Mouse (Mus musculus) CH12.LX (cell line): Measurements from ENCODE around the gene P2rx1. TPM values are rescaled to one million over a fixed set of nuclear protein-coding genes. Genes with fewer than 3 reads are reported as not detected.
A peak's percentile ranks its signal among the peaks of the same experiment; 100 is the strongest.

Source experiments
- DNase-seq: peaks from one replicate; pipeline ENCODE4 v3.0.0-alpha.2; 2013; ENCODE audit errors: extremely low read depth
- H3K27ac ChIP-seq: 2 replicates; pipeline ENCODE4 v1.5.1; 2012; ENCODE audit warnings: low read depth, mild to moderate bottlenecking, control low read depth, moderate library complexity; ENCODE audit not compliant: insufficient read depth
- H3K27me3 ChIP-seq: replicated peaks from 2 replicates; pipeline ENCODE3; 2012; ENCODE audit warnings: inconsistent platforms
- H3K36me3 ChIP-seq, 2 experiments: replicated peaks in 1 of 2; 2 replicates each; pipeline versions ENCODE3 to v1.6.1; 2012; ENCODE audit warnings: inconsistent platforms in 1 of 2, low read length in 1 of 2, mild to moderate bottlenecking in 1 of 2, mixed read lengths in 1 of 2, moderate library complexity in 1 of 2; ENCODE audit not compliant: control insufficient read depth in 1 of 2, insufficient read depth in 1 of 2
- H3K4me1 ChIP-seq, 2 experiments: 2 replicates each; pipeline ENCODE4 v1.6.1; 2012; ENCODE audit warnings: inconsistent platforms in 1 of 2, moderate library complexity in 1 of 2; ENCODE audit not compliant: insufficient read depth in 2 of 2, control insufficient read depth in 1 of 2
- H3K4me2 ChIP-seq: 2 replicates; pipeline ENCODE4 v1.6.1; 2012; ENCODE audit warnings: low read depth, mild to moderate bottlenecking, control low read depth; ENCODE audit not compliant: poor library complexity, insufficient read depth, severe bottlenecking
- H3K4me3 ChIP-seq, 3 experiments: fragments of 150-350 bp in 1 of 3; sonication (generic) in 1 of 3; replicated peaks in 1 of 3; 2 replicates each; pipeline versions ENCODE3 to v1.5.1; 2011 to 2012; ENCODE audit warnings: low read depth in 2 of 3, low read length in 2 of 3, mild to moderate bottlenecking in 2 of 3, moderate library complexity in 2 of 3, control low read depth in 1 of 3, improper control_type of control experiment in 1 of 3, inconsistent platforms in 1 of 3, mixed read lengths in 1 of 3; ENCODE audit not compliant: poor library complexity in 1 of 3
- H3K79me2 ChIP-seq: replicated peaks from 2 replicates; pipeline ENCODE4 v1.6.1; 2012; ENCODE audit warnings: mild to moderate bottlenecking, moderate library complexity; ENCODE audit not compliant: control insufficient read depth, poor library complexity, insufficient read depth, severe bottlenecking; ENCODE audit errors: extremely low read depth
- H3K9ac ChIP-seq: 2 replicates; pipeline ENCODE4 v1.6.1; 2012; ENCODE audit warnings: low read depth, mild to moderate bottlenecking, control low read depth, moderate library complexity; ENCODE audit not compliant: insufficient read depth
- H3K9me3 ChIP-seq: replicated peaks from 2 replicates; pipeline ENCODE3; 2012; ENCODE audit warnings: low read length, inconsistent platforms, mixed read lengths
- BHLHE40 ChIP-seq: IDR thresholded peaks from 2 replicates; pipeline ENCODE4 v1.6.1; 2011; ENCODE audit warnings: mild to moderate bottlenecking, low read depth, low read length, improper control_type of control experiment
- CHD1 ChIP-seq: IDR thresholded peaks from 2 replicates; pipeline ENCODE4 v1.6.1; 2012; ENCODE audit warnings: low read depth, low read length, improper control_type of control experiment, inconsistent platforms
- CHD2 ChIP-seq: IDR thresholded peaks from 2 replicates; pipeline ENCODE4 v1.6.1; 2011; ENCODE audit warnings: low read length, improper control_type of control experiment
- CTCF ChIP-seq, 2 experiments: IDR thresholded peaks in 1 of 2; conservative IDR thresholded peaks in 1 of 2; 2 replicates each; pipeline ENCODE4 v1.5.1; 2011 to 2012; ENCODE audit warnings: low read depth in 2 of 2, low read length in 2 of 2, improper control_type of control experiment in 1 of 2, inconsistent platforms in 1 of 2, mild to moderate bottlenecking in 1 of 2, moderate library complexity in 1 of 2
- E2F4 ChIP-seq: IDR thresholded peaks from 2 replicates; pipeline ENCODE4 v1.6.1; 2011; ENCODE audit warnings: low read depth, low read length, improper control_type of control experiment; ENCODE audit not compliant: insufficient replicate concordance
- ELF1 ChIP-seq: IDR thresholded peaks from 2 replicates; pipeline ENCODE4 v1.6.1; 2014; ENCODE audit warnings: low read depth, mild to moderate bottlenecking, inconsistent platforms, low read length, improper control_type of control experiment
- EP300 ChIP-seq: IDR thresholded peaks from 2 replicates; pipeline ENCODE4 v1.6.1; 2011; ENCODE audit warnings: low read length, improper control_type of control experiment
- ETS1 ChIP-seq: conservative IDR thresholded peaks from 2 replicates; pipeline ENCODE4 v1.6.1; 2012; ENCODE audit warnings: low read depth, mild to moderate bottlenecking, inconsistent platforms, low read length, improper control_type of control experiment, moderate library complexity
- GABPA ChIP-seq: IDR thresholded peaks from 2 replicates; pipeline ENCODE4 v1.6.1; 2012; ENCODE audit warnings: low read depth, low read length, improper control_type of control experiment, inconsistent platforms; ENCODE audit not compliant: insufficient replicate concordance
- HCFC1 ChIP-seq: IDR thresholded peaks from 2 replicates; pipeline ENCODE4 v1.6.1; 2012; ENCODE audit warnings: low read depth, mild to moderate bottlenecking, inconsistent platforms, low read length, improper control_type of control experiment
- IRF4 ChIP-seq: IDR thresholded peaks from 2 replicates; pipeline ENCODE4 v1.6.1; 2014; ENCODE audit warnings: low read depth, mild to moderate bottlenecking, inconsistent platforms, low read length, improper control_type of control experiment
- JUN ChIP-seq: IDR thresholded peaks from 2 replicates; pipeline ENCODE4 v1.6.1; 2011; ENCODE audit warnings: low read depth, mild to moderate bottlenecking, low read length, improper control_type of control experiment, moderate library complexity; ENCODE audit not compliant: insufficient read depth
- JUND ChIP-seq: conservative IDR thresholded peaks from 2 replicates; pipeline ENCODE4 v1.6.1; 2011; ENCODE audit warnings: low read depth, low read length, improper control_type of control experiment
- KAT2A ChIP-seq: IDR thresholded peaks from 2 replicates; pipeline ENCODE4 v1.6.1; 2012; ENCODE audit warnings: low read length, improper control_type of control experiment, inconsistent platforms; ENCODE audit not compliant: insufficient replicate concordance
- MAFK ChIP-seq: IDR thresholded peaks from 2 replicates; pipeline ENCODE4 v1.6.1; 2011; ENCODE audit warnings: low read length, improper control_type of control experiment; ENCODE audit not compliant: insufficient replicate concordance
- MAX ChIP-seq: IDR thresholded peaks from 2 replicates; pipeline ENCODE4 v1.6.1; 2011; ENCODE audit warnings: low read length, improper control_type of control experiment
- MAZ ChIP-seq: IDR thresholded peaks from 2 replicates; pipeline ENCODE4 v1.6.1; 2012; ENCODE audit warnings: low read depth, mild to moderate bottlenecking, inconsistent platforms, low read length, improper control_type of control experiment, moderate library complexity
- MEF2A ChIP-seq: IDR thresholded peaks from 2 replicates; pipeline ENCODE4 v1.6.1; 2014; ENCODE audit warnings: low read depth, mild to moderate bottlenecking, inconsistent platforms, low read length, improper control_type of control experiment, borderline replicate concordance
- MXI1 ChIP-seq: IDR thresholded peaks from 2 replicates; pipeline ENCODE4 v1.6.1; 2011; ENCODE audit warnings: mild to moderate bottlenecking, low read depth, low read length, improper control_type of control experiment
- MYC ChIP-seq: IDR thresholded peaks from 2 replicates; pipeline ENCODE4 v1.6.1; 2011; ENCODE audit warnings: low read depth, mild to moderate bottlenecking, improper control_type of control experiment, low read length
- NELFE ChIP-seq: IDR thresholded peaks from 2 replicates; pipeline ENCODE4 v1.6.1; 2011; ENCODE audit warnings: low read depth, low read length, improper control_type of control experiment
- NRF1 ChIP-seq: IDR thresholded peaks from 2 replicates; pipeline ENCODE4 v1.6.1; 2014; ENCODE audit warnings: low read depth, mild to moderate bottlenecking, inconsistent platforms, low read length, improper control_type of control experiment, moderate library complexity
- PAX5 ChIP-seq: IDR thresholded peaks from 2 replicates; pipeline ENCODE4 v1.6.1; 2012; ENCODE audit warnings: low read length, inconsistent platforms, mixed read lengths
- POLR2A ChIP-seq: IDR thresholded peaks from 2 replicates; pipeline ENCODE4 v1.6.1; 2011; ENCODE audit warnings: low read depth, mild to moderate bottlenecking, improper control_type of control experiment, low read length
- POLR2AphosphoS2 ChIP-seq: IDR thresholded peaks from 2 replicates; pipeline ENCODE4 v1.6.1; 2011; ENCODE audit warnings: low read depth, low read length, improper control_type of control experiment
- RAD21 ChIP-seq: IDR thresholded peaks from 2 replicates; pipeline ENCODE4 v1.6.1; 2011; ENCODE audit warnings: low read depth, mild to moderate bottlenecking, low read length, improper control_type of control experiment, moderate library complexity
- RCOR1 ChIP-seq: conservative IDR thresholded peaks from 2 replicates; pipeline ENCODE4 v1.6.1; 2012; ENCODE audit warnings: low read depth, mild to moderate bottlenecking, inconsistent platforms, low read length, improper control_type of control experiment
- SIN3A ChIP-seq: IDR thresholded peaks from 2 replicates; pipeline ENCODE4 v1.6.1; 2012; ENCODE audit warnings: low read length, improper control_type of control experiment, inconsistent platforms
- SMC3 ChIP-seq: IDR thresholded peaks from 2 replicates; pipeline ENCODE4 v1.6.1; 2011; ENCODE audit warnings: low read depth, low read length, improper control_type of control experiment
- TBP ChIP-seq: conservative IDR thresholded peaks from 2 replicates; pipeline ENCODE4 v1.6.1; 2011; ENCODE audit warnings: low read depth, low read length, improper control_type of control experiment
- TCF12 ChIP-seq: IDR thresholded peaks from 2 replicates; pipeline ENCODE4 v1.6.1; 2014; ENCODE audit warnings: low read depth, mild to moderate bottlenecking, inconsistent platforms, low read length, improper control_type of control experiment
- UBTF ChIP-seq: IDR thresholded peaks from 2 replicates; pipeline ENCODE4 v1.6.1; 2012; ENCODE audit warnings: low read depth, mild to moderate bottlenecking, inconsistent platforms, low read length, improper control_type of control experiment, moderate library complexity
- USF1 ChIP-seq: IDR thresholded peaks from 2 replicates; pipeline ENCODE4 v1.6.1; 2014; ENCODE audit warnings: low read depth, mild to moderate bottlenecking, inconsistent platforms, low read length, improper control_type of control experiment
- USF2 ChIP-seq: conservative IDR thresholded peaks from 2 replicates; pipeline ENCODE4 v1.6.1; 2011; ENCODE audit warnings: low read depth, low read length, improper control_type of control experiment
- ZC3H11A ChIP-seq: IDR thresholded peaks from 2 replicates; pipeline ENCODE4 v1.6.1; 2012; ENCODE audit warnings: low read depth, mild to moderate bottlenecking, inconsistent platforms, low read length, improper control_type of control experiment
- ZKSCAN1 ChIP-seq: IDR thresholded peaks from 2 replicates; pipeline ENCODE4 v1.6.1; 2012; ENCODE audit warnings: low read depth, inconsistent platforms, low read length, improper control_type of control experiment, borderline replicate concordance
- ZMIZ1 ChIP-seq: IDR thresholded peaks from 2 replicates; pipeline ENCODE4 v1.6.1; 2012; ENCODE audit warnings: low read depth, mild to moderate bottlenecking, inconsistent platforms, low read length, improper control_type of control experiment
- ZNF384 ChIP-seq: IDR thresholded peaks from 2 replicates; pipeline ENCODE4 v1.6.1; 2012; ENCODE audit warnings: low read depth, low read length, improper control_type of control experiment, inconsistent platforms
- dilution Hi-C: fragments of 300-500 bp; cut with MboI; formaldehyde crosslinking; loops from 2 replicates; pipeline ENCODE4 v1.14.3; 2020; ENCODE audit warnings: low sequenced_read_pairs; ENCODE audit not compliant: extremely low pct_unique_long_range_greater_than_20kb, extremely low pct_ligation_motif_present
- in situ Hi-C: fragments of 300-500 bp; cut with MboI; formaldehyde crosslinking; loops from 3 replicates; pipeline ENCODE4 v1.14.3; 2019; ENCODE audit warnings: low sequenced_read_pairs, low pct_ligation_motif_present, low pct_unique_long_range_greater_than_20kb, mixed read lengths
- polyA plus RNA-seq: library from polyadenylated mRNA; unstranded; fragments of >175 nt; gene quantifications from 2 replicates; pipeline ENCODE4 v1.2.1, GENCODE M21; 2012; ENCODE audit warnings: low read depth; ENCODE audit not compliant: insufficient read length
- total RNA-seq, 2 experiments: library from RNA; depleted of rRNA; stranded (reverse); fragments of 300-350 nt in 1 of 2; fragments of >200 nt in 1 of 2; gene quantifications; 2 replicates each; pipeline ENCODE4 v1.2.3; 2012 to 2014

P2rx1 gene
- total and polyA plus RNA-seq, 3 experiments: 15.9 to 23.3 (median 21.5) TPM

- peak within 1 kb of the TSS; percentile 68 for H3K9ac ChIP-seq
- TF ChIP-seq POLR2A: peak; percentile 87
- TF ChIP-seq NRF1: 0 out of 2 replicates have a peak, but pooled peaks have one; percentile 17
- TF ChIP-seq MXI1: peak; percentile 88
- peak; percentile 40 for TF ChIP-seq ETS1
- TF ChIP-seq IRF4: peak; percentile 8; the same call in 1 of the 2 replicates
- TF ChIP-seq GABPA: no peak
- TF ChIP-seq MAFK: no peak
- no peak for TF ChIP-seq ZNF384
- no peak for TF ChIP-seq JUND
- TF ChIP-seq UBTF: peak; percentile 11
- peak; percentile 74 for TF ChIP-seq ZMIZ1
- no peak for TF ChIP-seq USF1
- no peak for TF ChIP-seq CHD2
- no peak for TF ChIP-seq JUN
- no peak for TF ChIP-seq E2F4
- 0 out of 2 replicates have a peak, but pooled peaks have one; percentile 32 for TF ChIP-seq MAZ
- TF ChIP-seq NELFE: peak; percentile 89
- peak; percentile 58 for TF ChIP-seq HCFC1
- TF ChIP-seq TCF12: peak; percentile 91
- peak; percentile 84 for TF ChIP-seq SIN3A
- TF ChIP-seq PAX5: no peak
- 0 out of 2 replicates have a peak, but pooled peaks have one; percentile 4 for TF ChIP-seq MYC
- no peak; the same call in 1 of the 2 replicates for TF ChIP-seq POLR2AphosphoS2
- peak; percentile 58 for TF ChIP-seq ELF1
- TF ChIP-seq USF2: no peak
- TF ChIP-seq EP300: no peak; the same call in 1 of the 2 replicates
- TF ChIP-seq MAX: peak; percentile 59; the same call in 1 of the 2 replicates
- no peak for TF ChIP-seq ZKSCAN1
- no peak for TF ChIP-seq RAD21
- no peak for TF ChIP-seq MEF2A
- no peak for TF ChIP-seq KAT2A
- TF ChIP-seq SMC3: no peak
- peak; percentile 72; the same call in 1 of the 2 replicates for TF ChIP-seq CHD1
- peak; percentile 51; the same call in 1 of the 2 replicates for TF ChIP-seq TBP
- TF ChIP-seq BHLHE40: no peak
- TF ChIP-seq CTCF (conservative IDR thresholded peaks at IDR 0.05 in 1 of 2, IDR thresholded peaks at IDR 0.05 in 1 of 2; ENCODE audit: low read depth in 2 of 2, low read length in 2 of 2): no peak
- no peak for TF ChIP-seq ZC3H11A
- TF ChIP-seq RCOR1: peak; percentile 22; the same call in 1 of the 2 replicates
- H3K4me2 ChIP-seq: peak within 1 kb of the TSS; percentile 72
- H3K27ac ChIP-seq: peak within 1 kb of the TSS; percentile 63
- H3K79me2 ChIP-seq: peaks cover 40% of the 10 kb centered on the region
- peak within 1 kb of the TSS; percentile 75 to 95 (median 80) for H3K4me3 ChIP-seq
- peaks cover 13 to 21% of the 10 kb centered on the region in 2 experiments for H3K36me3 ChIP-seq
- H3K9me3 ChIP-seq: no peaks in the 10 kb centered on the region
- in situ Hi-C loops (no loop called here), dilution Hi-C loops (no loop called here)
- peaks cover 37 to 83% of the 10 kb centered on the region in 2 experiments for H3K4me1 ChIP-seq
- no peaks in the 10 kb centered on the region for H3K27me3 ChIP-seq
- DNase-seq: peak; percentile 78
Observed at GRCm38 (mm10) chr11:72961072-72961980, 37.6 kb upstream of the P2rx1 start, which contains the start of gene Atp2a3. TSS of gene Atp2a3 (plus strand) at chr11:72961169.
